In the genomic region with DNA sequence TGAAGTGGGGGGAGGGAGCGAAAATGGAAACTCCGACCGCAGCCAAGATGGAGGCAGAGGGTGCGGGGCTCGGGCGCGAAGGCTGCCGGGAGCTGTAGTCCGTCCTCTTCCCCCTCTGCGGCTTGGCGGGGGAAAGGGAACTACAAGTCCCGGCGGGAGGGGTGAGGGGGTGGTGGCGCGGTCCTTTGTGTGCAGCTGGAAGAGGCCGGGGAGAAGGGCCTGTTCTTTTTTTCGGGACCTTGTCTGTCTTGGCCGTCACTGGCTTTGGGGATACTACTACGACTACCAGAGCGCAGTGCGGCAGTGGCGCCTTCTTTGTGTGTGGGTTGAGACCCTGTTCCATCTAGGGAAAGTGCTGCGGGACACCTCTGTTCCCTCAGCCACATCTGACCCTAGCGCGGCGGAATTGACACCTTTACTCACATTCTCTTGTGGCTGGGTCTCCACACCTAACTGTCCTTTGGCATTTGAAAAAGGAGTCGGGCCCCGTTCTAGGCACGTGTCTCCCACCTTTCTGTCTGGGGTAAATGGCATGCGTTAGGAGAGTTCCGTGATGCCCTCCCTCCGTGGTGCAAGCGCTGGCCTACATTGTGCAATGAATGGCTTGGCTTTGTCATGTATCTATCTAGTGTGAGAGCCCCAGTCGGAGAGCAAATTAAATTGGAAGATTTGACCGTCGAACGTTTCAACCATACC, we compare ENCODE assay signal across 8 mouse cellular contexts. TPM values are rescaled to one million over a fixed set of nuclear protein-coding genes. Genes with fewer than 3 reads are reported as not detected.
A peak's percentile ranks its signal among the peaks of the same experiment; 100 is the strongest.
DNase-seq lines count a peak whose midpoint lies in the region; ATAC-seq and TF ChIP-seq lines count a peak whose summit lies in the region.

No protein-coding gene starts in this region.

- H3K4me3 ChIP-seq in MEL (ENCODE audit: control insufficient read depth in 1 of 2, insufficient read depth in 1 of 2, low read depth in 2 of 2, low read length in 2 of 2) = peak overlapping the region; percentile 61 to 78
- peak overlapping the region; percentile 87 for H3K4me3 ChIP-seq in forebrain, embryonic 16.5 days (replicated peaks; ENCODE audit: low read length)
- peak overlapping the region; percentile 91 for H3K4me3 ChIP-seq in neural tube, embryonic 15.5 days (replicated peaks)

- peaks cover 18 to 25% of the 10 kb centered on the region in 2 experiments for H3K4me1 ChIP-seq in MEL (ENCODE audit: control insufficient read depth in 1 of 2, insufficient read depth in 2 of 2, low read length in 2 of 2)
- H3K4me1 ChIP-seq in forebrain, embryonic 16.5 days (replicated peaks; ENCODE audit: control insufficient read depth, insufficient read depth, low read length) = peaks cover 9% of the 10 kb centered on the region
- peaks cover 21% of the 10 kb centered on the region for H3K4me1 ChIP-seq in neural tube, embryonic 15.5 days

- TF ChIP-seq RAD21 in MEL (IDR thresholded peaks at IDR 0.05; ENCODE audit: low read depth, low read length) = no peak

- peak; percentile 95 for ATAC-seq in forebrain, embryonic 16.5 days
- peak; percentile 95 for ATAC-seq in neural tube, embryonic 15.5 days (ENCODE audit: low FRiP score)

- no peaks in the 10 kb centered on the region for H3K9me3 ChIP-seq in MEL (replicated peaks; ENCODE audit: insufficient read depth, low read length)
- H3K9me3 ChIP-seq in forebrain, embryonic 16.5 days (ENCODE audit: control insufficient read depth, low read length) = no peaks in the 10 kb centered on the region
- H3K9me3 ChIP-seq in neural tube, embryonic 15.5 days (replicated peaks) = no peaks in the 10 kb centered on the region

- H3K79me2 ChIP-seq in MEL (ENCODE audit: control insufficient read depth, insufficient read depth, low read length, poor library complexity) = peaks cover 48% of the 10 kb centered on the region

- TF ChIP-seq CTCF in MEL (IDR thresholded peaks at IDR 0.05 in 2 of 3, conservative IDR thresholded peaks at IDR 0.05 in 1 of 3; ENCODE audit: control insufficient read depth in 1 of 3, insufficient read depth in 1 of 3, low read depth in 2 of 3, low read length in 3 of 3, poor library complexity in 1 of 3, severe bottlenecking in 1 of 3) = no peak

- H3K27ac ChIP-seq in MEL (ENCODE audit: control insufficient read depth, low read depth, low read length) = peak overlapping the region; percentile 78
- peak overlapping the region; percentile 97 for H3K27ac ChIP-seq in forebrain, embryonic 16.5 days (ENCODE audit: low read length)
- H3K27ac ChIP-seq in neural tube, embryonic 15.5 days (replicated peaks) = peak overlapping the region; percentile 99

- H3K9ac ChIP-seq in MEL (ENCODE audit: control insufficient read depth, low read depth, low read length, poor library complexity, severe bottlenecking) = peak overlapping the region; percentile 91
- peak overlapping the region; percentile 98 for H3K9ac ChIP-seq in forebrain, embryonic 16.5 days (replicated peaks; ENCODE audit: low read depth, low read length)
- H3K9ac ChIP-seq in neural tube, embryonic 15.5 days (replicated peaks) = peak overlapping the region; percentile 98

- peak; percentile 95 for DNase-seq in MEL (ENCODE audit: low read depth, low spot score)
- peak; percentile 87 to 88 for DNase-seq in cerebellum, adult 18-20 months
- peak; percentile 80 for DNase-seq in heart, postnatal 25 days (ENCODE audit: low spot score)
- DNase-seq in layer of hippocampus, adult 18-20 months (ENCODE audit: low spot score in 2 of 2) = peak; percentile 84 to 91
- DNase-seq in lung, adult 18-20 months = peak; percentile 92 to 94
- peak; percentile 94 for DNase-seq in testis, postnatal 14 days (ENCODE audit: low spot score)

- under 1% methylated on average over 35 of the region's 37 CpGs for WGBS in forebrain, embryonic 16.5 days
- WGBS in neural tube, embryonic 15.5 days = under 1% methylated on average over 33 of the region's 37 CpGs

- intact Hi-C loops in heart, postnatal 25 days (cut with DNase I) = loop anchor here (10.0 kb wide), 1 partner anchor 264 kb away; no protein-coding TSS in a partner anchor

- H3K36me3 ChIP-seq in MEL (ENCODE audit: control insufficient read depth in 1 of 2, insufficient read depth in 2 of 2, low read length in 2 of 2) = peaks cover 3 to 50% of the 10 kb centered on the region in 2 experiments; a peak in 3 of 4 replicates
- no peaks in the 10 kb centered on the region for H3K36me3 ChIP-seq in forebrain, embryonic 16.5 days (ENCODE audit: control insufficient read depth, insufficient read depth)
- H3K36me3 ChIP-seq in neural tube, embryonic 15.5 days = no peaks in the 10 kb centered on the region

- no peak for TF ChIP-seq EP300 in MEL (IDR thresholded peaks at IDR 0.05; ENCODE audit: low read depth in 1 of 2, low read length in 2 of 2)

- H3K27me3 ChIP-seq in MEL (ENCODE audit: control insufficient read depth in 1 of 2, insufficient read depth in 2 of 2, low read length in 2 of 2) = no peaks in the 10 kb centered on the region
- H3K27me3 ChIP-seq in forebrain, embryonic 16.5 days (replicated peaks; ENCODE audit: control insufficient read depth, insufficient read depth, low read length) = no peaks in the 10 kb centered on the region
- no peaks in the 10 kb centered on the region for H3K27me3 ChIP-seq in neural tube, embryonic 15.5 days (replicated peaks)

- no peak for TF ChIP-seq POLR2A in MEL (IDR thresholded peaks at IDR 0.05; ENCODE audit: control insufficient read depth in 1 of 2, insufficient read depth in 1 of 2, low read depth in 1 of 2, low read length in 2 of 2, poor library complexity in 1 of 2)

- H3K4me2 ChIP-seq in forebrain, embryonic 16.5 days (ENCODE audit: low read length) = peak overlapping the region; percentile 63
- H3K4me2 ChIP-seq in neural tube, embryonic 15.5 days = peak overlapping the region; percentile 63

TF ChIP-seq in MEL, 35 proteins besides CTCF, POLR2A, EP300 and RAD21 (continues in another document):
- peak; percentile 77 for TF ChIP-seq MXI1 (IDR thresholded peaks at IDR 0.05; ENCODE audit: low read depth, low read length)
- TF ChIP-seq ZKSCAN1 (IDR thresholded peaks at IDR 0.05; ENCODE audit: low read depth, low read length) = no peak
- peak; percentile 69 for TF ChIP-seq MAX (IDR thresholded peaks at IDR 0.05; ENCODE audit: low read length)
- no peak for TF ChIP-seq MAFK (IDR thresholded peaks at IDR 0.05; ENCODE audit: borderline replicate concordance, low read depth, low read length)
- no peak for TF ChIP-seq USF1 (IDR thresholded peaks at IDR 0.05; ENCODE audit: low read depth, low read length)
- TF ChIP-seq MAZ (IDR thresholded peaks at IDR 0.05; ENCODE audit: low read depth, low read length) = peak; percentile 96
- no peak; the same call in 1 of the 2 replicates for TF ChIP-seq KAT2A (conservative IDR thresholded peaks at IDR 0.05; ENCODE audit: low read depth, low read length)
- no peak for TF ChIP-seq ETS1 (IDR thresholded peaks at IDR 0.05; ENCODE audit: low read depth, low read length)
- no peak for TF ChIP-seq TAL1 (IDR thresholded peaks at IDR 0.05; ENCODE audit: low read length)
- peak; percentile 58 for TF ChIP-seq ELF1 (IDR thresholded peaks at IDR 0.05; ENCODE audit: low read depth, low read length)
- TF ChIP-seq CHD2 (IDR thresholded peaks at IDR 0.05; ENCODE audit: low read length) = 0 out of 2 replicates have a peak, but pooled peaks have one; percentile 9
- no peak for TF ChIP-seq TCF12 (IDR thresholded peaks at IDR 0.05; ENCODE audit: low read depth, low read length)

RNA-seq across cellular contexts. Expression of gene Csde1, which starts 0.9 kb away (rescaled TPM):
- 189 and 197 TPM in 2 replicates for total RNA-seq in MEL (2012; rRNA removed)
- 100 to 1,000 TPM; 142 to 202 TPM for polyA plus RNA-seq in MEL (2012; ENCODE audit: insufficient read depth in 1 of 2, insufficient read length in 2 of 2, low read depth in 1 of 2, low replicate concordance in 2 of 2, missing spikeins in 1 of 2)
- 465 and 523 TPM in 2 replicates for polyA plus RNA-seq in forebrain, embryonic 16.5 days (2015; fragmentation: Nextera tagmentation; extraction: Ambion mirVana)
- 100 to 1,000 TPM; 488 to 535 TPM for total RNA-seq in heart, postnatal 25 days (2021)
- 100 to 1,000 TPM; 228 to 240 TPM for total RNA-seq in layer of hippocampus, adult 18-20 months (2021)
- polyA plus RNA-seq in neural tube, embryonic 15.5 days (2015; fragmentation: Nextera tagmentation; extraction: Ambion mirVana) = 294 and 309 TPM in 2 replicates

RNA-seq across cellular contexts. Expression of gene Sike1, which starts 25.6 kb away (rescaled TPM):
- 15.7 and 18.2 TPM in 2 replicates for total RNA-seq in MEL (2012; rRNA removed)
- polyA plus RNA-seq in MEL (2012; ENCODE audit: insufficient read depth in 1 of 2, insufficient read length in 2 of 2, low read depth in 1 of 2, low replicate concordance in 2 of 2, missing spikeins in 1 of 2) = 10 to 100 TPM in 1 of 2 experiments, not detected in 1; 27.0 TPM
- polyA plus RNA-seq in forebrain, embryonic 16.5 days (2015; fragmentation: Nextera tagmentation; extraction: Ambion mirVana) = 53.1 and 58.9 TPM in 2 replicates
- 10 to 100 TPM; 78.0 to 89.5 TPM for total RNA-seq in heart, postnatal 25 days (2021)
- total RNA-seq in layer of hippocampus, adult 18-20 months (2021) = 10 to 100 TPM; 64.1 to 65.3 TPM
- 55.4 and 57.8 TPM in 2 replicates for polyA plus RNA-seq in neural tube, embryonic 15.5 days (2015; fragmentation: Nextera tagmentation; extraction: Ambion mirVana)

RNA-seq across cellular contexts. Expression of gene Nras, which starts 37.0 kb away (rescaled TPM):
- 92.0 and 95.9 TPM in 2 replicates for total RNA-seq in MEL (2012; rRNA removed)
- 100 to 1,000 TPM in 1 of 2 experiments, 10 to 100 TPM in 1; 95.3 to 193 TPM for polyA plus RNA-seq in MEL (2012; ENCODE audit: insufficient read depth in 1 of 2, insufficient read length in 2 of 2, low read depth in 1 of 2, low replicate concordance in 2 of 2, missing spikeins in 1 of 2)
- 125 and 134 TPM in 2 replicates for polyA plus RNA-seq in forebrain, embryonic 16.5 days (2015; fragmentation: Nextera tagmentation; extraction: Ambion mirVana)
- total RNA-seq in heart, postnatal 25 days (2021) = 10 to 100 TPM; 54.0 to 57.1 TPM
- total RNA-seq in layer of hippocampus, adult 18-20 months (2021) = 10 to 100 TPM; 50.5 to 65.4 TPM
- polyA plus RNA-seq in neural tube, embryonic 15.5 days (2015; fragmentation: Nextera tagmentation; extraction: Ambion mirVana) = 76.8 and 85.3 TPM in 2 replicates

RNA-seq across cellular contexts. Expression of gene Ampd1, which starts 52.7 kb away (rescaled TPM):
- 0.08 TPM in 1 of 2 replicates, not detected in the other for total RNA-seq in MEL (2012; rRNA removed)
- under 1 TPM in 1 of 2 experiments, not detected in 1; 0.18 TPM for polyA plus RNA-seq in MEL (2012; ENCODE audit: insufficient read depth in 1 of 2, insufficient read length in 2 of 2, low read depth in 1 of 2, low replicate concordance in 2 of 2, missing spikeins in 1 of 2)
- not detected in 2 replicates for polyA plus RNA-seq in forebrain, embryonic 16.5 days (2015; fragmentation: Nextera tagmentation; extraction: Ambion mirVana)
- not detected for total RNA-seq in heart, postnatal 25 days (2021)
- total RNA-seq in layer of hippocampus, adult 18-20 months (2021) = not detected
- 0.86 and 0.88 TPM in 2 replicates for polyA plus RNA-seq in neural tube, embryonic 15.5 days (2015; fragmentation: Nextera tagmentation; extraction: Ambion mirVana)

RNA-seq across cellular contexts. Expression of gene Nr1h5, which starts 57.2 kb away (rescaled TPM):
- total RNA-seq in MEL (2012; rRNA removed) = not detected in 2 replicates
- under 1 TPM in 1 of 2 experiments, not detected in 1; 0.03 TPM for polyA plus RNA-seq in MEL (2012; ENCODE audit: insufficient read depth in 1 of 2, insufficient read length in 2 of 2, low read depth in 1 of 2, low replicate concordance in 2 of 2, missing spikeins in 1 of 2)
- not detected in 2 replicates for polyA plus RNA-seq in forebrain, embryonic 16.5 days (2015; fragmentation: Nextera tagmentation; extraction: Ambion mirVana)
- not detected for total RNA-seq in heart, postnatal 25 days (2021)
- total RNA-seq in layer of hippocampus, adult 18-20 months (2021) = not detected
- 0.06 and 0.15 TPM in 2 replicates for polyA plus RNA-seq in neural tube, embryonic 15.5 days (2015; fragmentation: Nextera tagmentation; extraction: Ambion mirVana)

Comparison
In these comparisons a context has a peak if more than half of its experiments do, and no peak if none do; other contexts are left out.
1. Peak in every context shown above with its lines: DNase-seq, ATAC-seq, H3K4me3 ChIP-seq and H3K27ac ChIP-seq.